Mouse (Mus musculus) embryo, embryonic 10 days (tissue): Measurements from ENCODE around the gene Slc39a11.

Experiments
- DNase-seq: peaks from one replicate; pipeline ENCODE4 v3.0.0-alpha.2; 2015; ENCODE audit warnings: low spot score

Slc39a11 gene

DNA sequence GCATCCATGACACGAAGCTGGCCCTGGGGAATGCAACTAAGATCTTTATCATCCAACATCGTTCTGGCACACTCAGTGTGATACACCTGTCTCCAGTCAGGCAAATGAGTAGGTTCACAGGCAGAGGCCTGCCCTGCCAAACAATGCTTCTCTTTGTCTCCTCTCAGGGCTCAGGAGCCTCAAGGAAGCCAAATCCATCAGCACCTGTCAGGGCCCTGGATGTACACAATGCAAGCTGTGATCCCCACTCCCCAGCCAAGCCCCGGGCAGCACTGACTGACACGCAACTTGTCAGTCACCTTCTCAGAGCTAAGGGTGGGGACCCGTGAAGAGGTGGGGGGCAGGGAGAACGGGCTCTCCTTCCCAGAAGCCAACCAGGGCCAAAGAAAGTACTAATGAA, 417.8 kb downstream of the Slc39a11 start:
- DNase-seq = peak; percentile 61

DNA sequence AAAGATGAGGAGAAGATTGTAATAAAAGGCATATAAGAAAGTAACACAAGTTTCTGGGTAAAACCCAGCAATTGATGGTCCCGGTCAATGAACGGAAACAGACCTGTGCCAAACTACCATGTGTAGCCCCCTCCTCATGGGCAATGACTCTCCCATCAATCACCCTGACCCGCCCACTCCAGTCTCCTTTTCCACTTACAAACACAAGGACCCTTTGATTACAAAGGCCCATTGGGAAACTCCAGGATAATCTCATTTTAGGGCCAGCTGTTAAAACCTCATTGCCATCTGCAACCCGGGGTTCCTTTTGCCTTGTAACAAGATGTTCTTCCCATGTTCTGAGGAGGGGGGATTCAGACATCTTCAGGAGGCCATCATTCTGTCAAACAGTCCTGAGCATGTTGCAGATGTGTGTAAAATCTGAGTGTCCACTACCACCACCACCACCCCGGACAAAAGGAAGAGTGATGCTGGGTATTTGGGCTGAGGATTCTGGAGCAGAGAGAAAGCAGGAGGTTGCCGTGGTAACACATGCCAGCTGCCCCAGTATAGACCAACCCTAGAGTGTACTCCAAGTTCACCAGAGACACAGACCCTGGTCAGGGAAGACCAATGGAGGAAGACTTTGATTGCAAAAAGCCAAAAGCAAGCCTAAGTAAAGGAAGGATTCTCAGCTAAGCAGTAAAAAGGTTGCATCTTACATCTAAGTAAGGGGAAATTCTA, 419.3 kb downstream of the Slc39a11 start:
- DNase-seq = peak; percentile 45

DNA sequence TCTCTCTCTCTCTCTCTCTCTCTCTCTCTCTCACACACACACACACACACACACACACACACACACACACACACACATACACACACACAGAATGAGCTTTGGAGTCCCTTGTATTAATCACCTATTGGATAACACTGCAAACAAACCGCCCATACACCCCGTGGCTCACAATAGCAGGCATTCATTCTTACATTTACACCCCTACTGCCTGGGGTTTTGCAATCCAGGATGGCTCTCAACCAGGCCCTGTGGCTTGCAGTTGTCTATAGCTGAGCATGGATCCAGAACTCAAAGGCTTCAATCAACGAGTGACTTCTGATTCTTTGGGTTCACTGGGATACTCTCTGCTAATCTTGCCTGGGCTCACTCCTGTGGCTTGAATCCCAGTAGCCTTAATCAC, 424.1 kb downstream of the Slc39a11 start:
- DNase-seq = no peak

DNA sequence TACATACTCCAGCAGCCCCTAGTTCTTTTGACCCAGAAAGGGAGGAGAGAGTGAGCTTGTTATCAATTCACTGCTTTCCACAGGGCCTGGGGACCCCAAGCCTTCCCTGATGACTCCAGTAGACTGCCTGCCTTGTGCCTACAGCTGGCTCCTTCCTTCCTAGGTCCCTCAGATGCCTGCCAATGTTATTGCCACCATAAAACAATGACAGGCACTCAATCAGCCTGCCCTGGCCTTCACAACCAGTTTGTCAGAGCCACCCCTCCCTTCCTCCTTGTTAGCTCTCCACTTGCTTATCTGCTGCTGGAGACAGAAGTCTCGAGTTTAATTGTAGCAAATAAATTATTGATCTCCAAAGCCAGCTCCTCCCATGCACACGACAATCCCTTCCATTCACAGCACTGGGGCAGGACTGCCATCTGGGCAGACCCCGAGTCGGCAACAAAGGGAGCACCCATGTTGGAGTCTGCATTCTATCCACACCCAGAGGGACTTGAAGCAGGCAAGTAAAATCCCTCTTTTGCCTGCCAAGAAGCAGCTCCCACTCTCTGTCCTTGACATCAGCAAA, 426.0 kb downstream of the Slc39a11 start:
- DNase-seq = no peak

DNA sequence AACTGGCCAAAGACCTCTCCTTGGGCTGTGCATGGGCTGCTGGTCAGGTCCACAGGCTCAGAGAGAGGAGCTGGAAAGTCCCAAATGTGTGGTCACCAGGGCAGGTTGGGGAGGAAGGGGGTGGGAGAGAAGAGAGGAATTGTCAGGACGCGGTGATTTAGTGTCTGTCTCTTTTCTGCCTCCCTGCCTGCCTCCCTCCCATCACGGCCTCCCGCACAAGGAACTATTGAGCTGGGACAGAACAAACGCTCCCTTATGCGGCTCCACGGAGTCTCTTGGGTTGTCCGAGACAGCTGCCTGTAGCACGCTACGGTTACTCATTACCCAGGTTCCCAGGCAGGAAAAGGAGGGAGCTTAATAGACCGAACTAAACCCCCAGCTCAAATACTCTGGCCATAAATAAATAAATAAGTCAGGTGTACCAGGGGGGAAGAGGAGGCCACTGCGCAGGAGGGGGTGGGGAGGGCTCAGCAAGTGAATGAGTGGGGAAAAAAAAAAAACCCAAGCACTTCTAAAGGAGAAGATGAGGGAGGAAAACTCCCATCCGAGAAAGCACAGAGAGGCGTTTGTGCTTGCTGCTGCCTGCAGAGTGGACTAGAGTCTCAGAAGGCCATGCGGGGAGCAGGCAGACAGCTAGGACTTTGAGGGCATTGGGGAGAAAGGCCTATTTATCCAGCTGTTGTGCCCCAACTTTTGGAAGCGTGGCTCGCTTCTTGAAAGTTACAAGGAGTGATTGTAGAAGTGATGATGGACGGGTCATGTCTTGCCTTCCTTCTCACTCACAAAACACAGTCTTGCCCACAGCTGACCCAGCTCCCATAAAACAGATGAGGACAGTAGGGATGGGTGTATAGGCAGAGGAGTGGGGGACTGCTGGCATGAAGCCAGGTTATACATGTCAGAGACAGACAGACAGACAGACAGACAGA, 428.3 kb downstream of the Slc39a11 start:
- peak; percentile 67 for DNase-seq

DNA sequence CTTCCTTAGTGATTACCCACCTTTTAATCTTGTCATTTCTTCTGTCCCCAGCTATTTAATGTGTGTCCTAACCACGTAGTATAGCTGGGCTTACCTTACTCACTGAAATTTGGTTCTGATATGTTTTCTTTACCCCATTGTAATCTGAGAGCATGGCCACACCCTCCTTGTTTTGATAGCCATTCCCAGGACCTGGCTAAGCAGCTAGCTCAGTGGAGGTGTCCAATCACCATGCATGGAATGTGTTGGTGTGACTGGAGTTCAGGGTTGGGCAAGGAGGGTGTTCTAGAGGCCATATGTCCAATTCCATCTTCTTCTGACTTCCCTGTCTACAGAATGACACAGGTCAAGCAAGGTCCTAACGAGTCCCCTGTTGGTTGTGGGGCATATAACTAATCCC, 429.2 kb downstream of the Slc39a11 start:
- DNase-seq = no peak

DNA sequence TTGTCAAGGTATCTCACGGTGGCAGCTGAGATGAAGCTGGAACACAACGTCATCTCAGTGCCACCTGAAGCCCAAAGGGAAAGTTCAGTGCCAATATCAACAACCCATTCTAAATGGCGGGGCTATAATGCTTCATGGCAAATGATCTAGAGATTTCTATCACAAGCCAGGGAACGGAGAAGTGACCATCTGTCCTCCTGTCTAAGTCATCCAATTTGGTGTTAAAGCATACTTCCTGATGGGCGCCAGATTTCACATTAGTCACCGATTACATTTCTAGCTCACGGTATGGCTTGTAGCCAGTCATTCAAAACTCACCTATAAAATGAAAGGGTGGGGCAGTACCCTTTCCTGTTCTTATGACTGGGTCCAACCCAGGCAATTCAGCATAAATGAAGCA, 435.1 kb downstream of the Slc39a11 start:
- DNase-seq = no peak

DNA sequence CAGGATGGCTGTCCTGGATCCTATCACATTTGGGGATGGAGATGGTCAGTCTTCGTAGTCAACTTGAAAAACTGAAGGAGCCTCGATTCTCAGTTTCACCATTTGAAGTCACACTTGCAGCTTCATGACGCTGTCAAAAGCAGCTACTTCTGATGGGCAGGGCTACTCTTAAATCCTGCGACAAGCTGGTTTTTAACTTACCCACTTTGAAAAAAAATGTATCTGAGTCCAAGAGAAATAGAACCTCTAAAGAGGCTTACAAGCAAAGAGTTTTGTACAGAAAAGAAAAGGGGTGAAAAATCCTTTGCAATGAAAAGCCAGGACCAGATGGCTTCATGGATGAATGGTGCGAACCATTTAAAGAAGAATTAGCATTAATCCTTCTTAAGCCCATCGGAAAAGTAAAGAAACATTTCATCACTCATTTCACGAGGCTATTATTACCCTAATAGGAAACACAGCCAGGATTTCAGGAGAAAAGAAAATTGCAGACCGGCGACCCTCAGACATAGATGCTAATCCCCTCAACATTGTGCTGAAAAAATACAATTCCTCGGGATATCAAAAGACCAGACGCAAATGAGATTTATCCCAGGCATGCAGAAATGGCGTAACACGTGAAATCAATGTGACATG, 437.4 kb downstream of the Slc39a11 start:
- no peak for DNase-seq

DNA sequence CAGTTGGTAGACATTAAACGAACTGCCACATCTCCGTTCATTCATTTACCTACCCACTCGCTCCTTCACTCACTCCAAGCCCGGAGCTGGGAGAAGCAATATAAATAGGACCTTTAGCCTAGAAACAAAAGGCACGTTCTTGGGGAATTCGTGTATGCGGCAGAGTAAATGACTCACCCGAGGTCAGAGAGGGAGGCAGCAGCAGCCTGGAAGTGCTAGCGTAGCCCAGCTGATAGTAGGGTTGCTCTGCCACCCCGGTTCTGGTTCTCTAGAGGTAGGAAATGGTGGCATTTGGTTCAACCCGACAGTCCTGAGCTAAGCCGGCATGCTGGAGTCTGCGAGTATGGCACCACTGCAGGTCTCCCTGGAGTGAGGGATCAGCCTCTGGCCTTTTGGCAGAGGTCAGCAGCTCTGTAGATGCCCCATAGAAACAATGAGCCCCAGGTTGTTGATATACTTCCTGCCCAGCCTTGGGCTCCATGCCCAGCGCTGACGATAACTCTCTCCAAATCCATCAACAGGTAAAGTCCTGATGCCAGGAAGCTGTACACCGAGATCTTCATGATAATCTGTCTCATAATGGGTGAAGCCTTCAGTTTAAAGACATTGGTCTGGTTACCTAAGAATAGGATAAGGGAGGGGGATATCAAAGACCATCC, 440.5 kb downstream of the Slc39a11 start:
- no peak for DNase-seq

DNA sequence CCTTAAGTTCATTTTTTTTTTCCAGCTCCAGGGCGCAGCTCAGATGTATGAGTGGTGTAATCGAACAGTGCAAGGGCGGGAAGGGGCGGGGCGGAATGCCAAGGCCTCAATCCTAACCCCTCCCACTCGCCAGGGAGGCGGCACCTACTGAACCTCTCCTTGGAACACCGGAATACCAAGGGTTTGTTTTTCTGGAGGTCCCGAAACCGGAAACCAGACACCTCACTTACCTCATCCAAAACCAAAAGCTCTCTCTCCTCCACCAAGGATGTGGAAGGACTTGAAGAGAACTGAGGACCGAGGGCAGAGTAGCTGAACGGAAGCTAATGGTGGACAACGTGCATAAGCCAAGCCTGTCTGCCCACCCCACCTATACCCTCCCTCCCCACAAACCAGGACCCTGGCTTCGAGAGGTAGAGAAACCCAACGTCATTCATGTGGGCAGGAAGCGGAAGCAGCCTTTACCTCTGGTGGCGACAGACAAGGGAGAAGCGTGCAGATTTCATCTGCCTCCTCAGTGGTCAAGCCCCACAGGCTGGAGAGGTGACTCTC, 441.3 kb downstream of the Slc39a11 start:
- DNase-seq = no peak

DNA sequence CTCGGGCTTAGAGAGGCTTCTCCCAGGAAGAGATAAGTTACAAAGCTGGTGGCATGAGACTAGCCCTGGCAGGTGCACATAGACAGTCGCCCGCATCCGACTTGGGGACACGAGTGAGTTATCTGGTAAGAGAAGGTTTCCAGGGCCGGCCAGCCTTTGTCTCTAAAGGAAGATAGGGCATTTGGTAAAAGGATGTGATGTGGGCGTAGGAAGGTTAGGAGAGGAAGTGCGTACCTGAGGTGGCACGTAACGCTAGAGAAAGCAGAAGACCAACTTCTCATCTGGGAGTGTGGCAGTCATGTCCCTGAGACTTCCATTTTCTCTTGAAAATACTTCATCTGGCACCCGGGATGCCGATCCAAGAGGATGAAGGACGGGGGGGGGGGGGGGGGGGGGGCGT, 441.9 kb downstream of the Slc39a11 start:
- DNase-seq = no peak

DNA sequence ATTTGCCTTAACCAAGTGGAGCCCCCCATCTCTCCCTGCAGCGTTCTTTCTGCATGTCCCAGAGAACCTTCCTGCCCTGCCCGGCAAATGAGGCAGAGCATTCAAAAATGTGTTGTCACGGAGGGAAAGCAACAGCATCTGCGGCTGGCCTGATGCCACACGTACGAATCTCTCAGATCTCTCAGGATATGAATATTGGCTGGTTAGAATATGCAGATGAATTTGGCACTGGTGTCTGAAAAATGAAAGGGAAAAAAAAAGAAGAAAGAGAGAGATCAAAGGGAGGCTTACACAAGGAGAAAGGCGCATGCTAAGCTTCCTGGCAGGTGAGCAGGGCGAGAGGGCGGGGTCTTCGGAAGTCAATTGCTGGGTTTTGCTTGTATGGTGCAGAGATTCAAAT, 443.8 kb downstream of the Slc39a11 start:
- DNase-seq = no peak

DNA sequence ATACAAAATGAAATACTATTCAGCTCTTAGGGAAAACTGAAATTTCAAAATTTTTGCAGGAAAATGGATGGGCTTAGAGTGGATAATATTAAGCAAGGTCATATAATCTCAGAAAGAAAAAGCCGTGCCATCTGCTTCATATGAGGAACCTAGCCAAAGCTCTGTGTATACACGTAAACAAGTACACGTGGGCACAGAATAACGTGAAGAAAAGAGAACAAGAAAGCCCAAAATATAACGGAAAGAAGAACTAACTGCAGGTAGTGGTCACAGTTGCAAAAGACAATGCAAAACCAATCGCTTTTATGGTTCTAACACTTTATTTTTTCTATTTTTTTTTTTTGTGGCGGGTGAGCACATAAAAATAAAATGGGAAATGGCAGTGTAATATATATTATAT, 446.9 kb downstream of the Slc39a11 start:
- DNase-seq = no peak

DNA sequence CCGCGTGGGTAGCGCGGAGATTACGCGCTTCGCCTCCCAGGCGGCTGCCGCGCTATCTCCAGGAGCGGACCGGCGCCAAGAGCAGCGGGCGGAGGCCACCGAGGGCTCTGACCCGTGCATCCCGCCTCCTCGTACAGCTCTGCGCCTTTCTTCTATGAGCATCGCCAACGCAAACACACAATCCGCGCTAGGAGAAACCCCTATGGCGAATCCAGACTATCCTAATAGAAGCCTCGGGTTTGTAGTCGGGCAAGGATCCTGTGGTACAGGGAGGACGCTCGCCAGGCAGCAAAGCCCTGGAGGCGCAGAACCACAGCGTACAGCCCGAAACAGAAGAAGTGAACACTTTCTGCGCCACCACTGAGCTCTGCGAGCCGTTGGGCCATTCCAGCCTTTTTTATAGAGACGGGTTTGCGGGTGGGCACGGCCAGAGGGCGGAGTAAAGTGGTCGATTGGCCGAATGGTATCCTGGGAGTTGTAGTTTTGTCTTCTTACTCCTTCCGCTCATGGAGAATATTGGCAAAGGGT, 448.3 kb downstream of the Slc39a11 start:
- peak; percentile 94 for DNase-seq

DNA sequence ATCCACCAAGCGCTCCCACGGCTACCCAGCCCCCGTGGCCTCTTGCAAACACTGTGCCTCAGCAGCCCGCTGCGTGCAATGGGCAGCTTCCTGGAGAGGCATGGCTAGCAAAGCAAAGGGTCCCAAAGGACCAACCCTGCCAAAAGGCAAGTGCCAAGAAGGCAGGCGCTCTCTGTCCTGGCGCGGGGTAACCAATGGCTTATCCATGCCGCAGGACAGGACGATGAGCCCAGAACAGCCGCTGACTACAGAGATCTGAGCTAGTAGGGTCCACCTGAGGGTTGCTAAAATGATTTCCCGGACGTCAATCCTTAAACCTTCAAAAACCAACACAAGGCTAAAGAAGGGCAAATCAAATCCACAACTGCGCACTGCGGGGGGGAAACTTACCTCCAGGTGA, 449.0 kb downstream of the Slc39a11 start:
- peak; percentile 45 for DNase-seq

DNA sequence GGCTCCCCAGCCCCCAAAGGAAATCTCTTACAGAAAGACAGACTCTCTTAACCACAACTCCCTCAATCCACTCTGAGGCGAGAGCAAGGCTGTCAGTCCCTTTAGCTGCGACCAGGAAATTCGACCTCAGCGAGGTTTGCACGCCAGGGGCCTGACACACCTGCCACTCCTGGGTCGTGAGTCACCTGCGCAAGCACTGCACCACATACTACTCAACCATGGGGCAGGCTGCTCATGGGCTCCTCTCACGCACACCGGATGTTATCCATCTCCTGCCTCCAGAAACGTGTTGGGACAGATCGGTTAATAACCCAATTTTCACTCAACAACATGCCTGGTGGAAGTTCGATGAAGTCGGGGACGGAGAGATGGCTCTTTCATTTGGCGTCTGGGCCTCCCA, 451.3 kb downstream of the Slc39a11 start:
- no peak for DNase-seq

DNA sequence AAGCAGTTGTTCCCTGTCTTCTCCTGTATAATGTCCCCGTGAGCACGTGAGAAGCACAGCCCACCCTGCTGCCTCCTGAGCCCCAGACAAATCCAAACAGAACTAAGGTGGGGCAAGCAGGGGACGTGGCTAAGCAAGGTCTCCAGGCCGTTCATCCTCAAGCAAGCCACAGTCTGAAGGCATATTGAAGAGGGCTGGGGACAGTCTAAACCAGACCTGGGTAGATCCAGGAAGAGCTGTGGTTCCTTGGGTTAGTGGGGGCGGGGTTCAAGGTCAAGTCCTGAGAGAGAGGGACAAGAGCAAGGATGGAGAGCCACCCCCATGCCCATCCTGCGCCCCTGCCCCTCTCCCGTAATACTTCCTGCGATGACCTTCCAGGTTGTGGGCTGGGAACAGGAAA, 452.3 kb downstream of the Slc39a11 start:
- no peak for DNase-seq

DNA sequence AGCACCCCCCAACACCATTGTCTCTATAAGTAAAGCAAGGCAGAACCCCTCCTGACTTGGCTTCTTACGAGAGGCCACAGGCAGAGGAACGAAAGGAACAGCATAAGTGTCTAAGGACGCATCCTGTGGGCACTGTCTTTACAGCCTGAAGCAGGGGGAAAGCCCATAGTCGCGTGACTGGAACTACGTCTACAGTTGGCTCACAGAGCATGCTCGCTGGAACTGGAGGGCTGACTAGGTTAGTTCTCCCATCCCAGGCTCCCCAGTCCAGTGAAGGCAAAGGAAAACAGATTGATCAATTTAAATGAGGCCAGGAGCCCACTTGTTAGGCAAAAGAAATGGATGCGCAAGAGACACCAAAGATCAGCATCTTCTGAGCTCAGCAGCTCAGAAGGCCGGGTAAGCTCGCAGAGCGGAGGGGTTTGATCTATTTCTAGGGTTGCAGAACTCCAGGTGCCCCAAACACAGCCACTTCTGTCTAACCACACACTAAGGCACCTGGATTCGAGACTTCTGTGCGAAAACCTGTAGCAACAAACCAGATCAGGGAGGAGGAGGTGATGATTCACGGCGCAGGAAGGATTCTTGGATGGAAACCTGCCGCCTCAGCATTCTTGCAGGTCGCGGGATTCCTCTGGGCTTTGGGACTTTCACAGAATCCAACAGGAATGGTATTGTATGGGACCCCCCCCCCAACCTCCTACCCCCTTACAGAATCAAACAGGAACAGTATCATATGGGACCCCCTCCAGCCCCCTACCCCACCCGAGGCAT, 453.5 kb downstream of the Slc39a11 start:
- DNase-seq = no peak
